Mouse (Mus musculus) T-cell, adult 2 months (primary cell): ENCODE results near the gene Fars2.
"Not testable (repeated sequence)": the region's sequence is repeated elsewhere in the genome, so short reads cannot be mapped to it uniquely, and the experiment has no call there.

ENCODE experiments used
- DNase-seq: peaks from one replicate; pipeline ENCODE4 v3.0.0; 2022; ENCODE audit warnings: low spot score

Fars2 gene

GRCm38 (mm10) chr13:36367712-36368491, 250.7 kb downstream of the Fars2 start:
- no peak for DNase-seq

- no peak for DNase-seq
Observed at GRCm38 (mm10) chr13:36368799-36369198, 251.6 kb downstream of the Fars2 start.

- no peak for DNase-seq
Observed at GRCm38 (mm10) chr13:36369400-36369799, 252.2 kb downstream of the Fars2 start.

DNA sequence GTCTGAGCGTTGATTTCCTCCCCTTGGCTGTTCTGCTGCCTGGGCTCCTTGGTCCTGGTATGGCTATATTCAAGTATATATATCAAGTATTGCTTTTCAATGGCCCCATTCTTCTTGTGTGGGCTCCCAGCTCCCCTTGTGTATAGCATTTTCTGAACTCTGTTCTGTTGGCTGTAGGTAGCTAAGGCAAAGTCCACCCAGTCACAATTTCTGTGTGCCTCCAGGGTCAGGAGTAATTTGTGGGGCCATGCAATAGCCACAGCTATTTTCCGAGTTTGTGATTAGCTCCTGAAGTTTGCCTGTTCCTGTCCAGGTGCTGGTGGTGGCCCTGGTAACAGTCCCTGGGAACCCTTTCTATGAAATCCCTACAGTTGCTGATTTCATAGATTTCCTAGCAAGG, 266.0 kb downstream of the Fars2 start:
- no peak for DNase-seq

- no peak for DNase-seq
Observed at GRCm38 (mm10) chr13:36386074-36386473, 268.9 kb downstream of the Fars2 start.

GRCm38 (mm10) chr13:36391936-36392335, 274.7 kb downstream of the Fars2 start:
- DNase-seq, result no peak

- DNase-seq, result no peak
Observed at GRCm38 (mm10) chr13:36392666-36393065, 275.5 kb downstream of the Fars2 start.

DNA sequence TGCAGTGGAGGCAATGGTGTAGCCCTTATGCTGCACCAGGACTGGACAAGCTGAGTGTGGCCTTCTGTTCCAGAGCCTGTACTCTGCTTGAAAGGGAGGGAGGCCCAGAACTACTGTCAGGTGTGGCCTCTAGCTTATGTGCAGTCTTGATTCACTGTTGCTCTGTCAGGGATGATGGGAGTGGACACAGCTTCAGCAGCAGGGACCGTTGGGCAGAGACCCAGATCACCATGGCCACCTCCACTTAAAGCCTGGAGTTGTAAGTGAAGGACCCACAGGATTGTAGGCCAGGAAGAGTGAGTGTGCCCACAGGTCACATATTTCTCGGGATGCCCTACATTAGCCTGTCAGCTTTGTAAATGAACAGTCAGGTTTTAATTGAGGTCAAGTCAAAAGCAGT, 283.8 kb downstream of the Fars2 start:
- DNase-seq, result no peak

- DNase-seq, result no peak
Observed at GRCm38 (mm10) chr13:36413276-36413675, 296.1 kb downstream of the Fars2 start.

DNA sequence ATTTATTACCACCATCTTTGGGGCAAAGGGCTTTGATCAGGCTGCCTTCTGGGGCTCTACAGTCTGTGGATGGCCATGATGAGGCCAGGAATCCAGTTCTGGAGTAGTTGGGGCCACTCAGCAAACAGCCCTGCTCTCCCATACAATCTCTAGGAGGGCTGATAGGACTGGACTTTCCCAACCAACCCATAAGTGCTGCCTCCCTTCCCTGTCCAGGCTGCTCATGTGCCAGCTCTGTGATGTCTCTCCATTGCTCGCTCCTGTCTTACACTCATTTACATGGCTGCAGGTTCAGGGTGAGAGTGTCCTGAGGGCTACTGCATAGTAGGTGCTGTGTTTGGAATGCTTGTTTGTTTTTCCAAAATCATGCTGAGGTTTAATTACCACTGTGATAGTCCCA, 298.0 kb downstream of the Fars2 start:
- no peak for DNase-seq

DNA sequence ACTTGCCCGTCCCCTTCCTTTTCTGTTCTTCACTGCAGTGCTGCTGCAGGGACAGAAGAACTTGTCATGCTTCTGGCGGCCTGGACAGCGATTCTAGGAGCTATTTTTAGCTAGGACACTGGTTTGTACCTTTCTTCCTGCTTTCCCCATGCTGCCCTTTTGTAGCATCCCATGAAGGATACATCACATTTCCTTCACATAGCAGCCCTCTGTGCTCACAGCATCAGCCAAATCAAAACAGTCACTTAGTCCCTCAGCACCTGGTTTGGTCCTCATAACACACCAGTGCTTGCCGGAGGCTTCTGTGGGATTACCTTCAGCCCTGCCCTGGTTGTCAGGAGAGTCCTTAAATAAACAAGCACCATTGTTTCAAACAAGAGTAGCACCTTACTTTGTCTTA, 299.3 kb downstream of the Fars2 start:
- no peak for DNase-seq

GRCm38 (mm10) chr13:36419357-36419756, 302.1 kb downstream of the Fars2 start:
- DNase-seq, result no peak

DNA sequence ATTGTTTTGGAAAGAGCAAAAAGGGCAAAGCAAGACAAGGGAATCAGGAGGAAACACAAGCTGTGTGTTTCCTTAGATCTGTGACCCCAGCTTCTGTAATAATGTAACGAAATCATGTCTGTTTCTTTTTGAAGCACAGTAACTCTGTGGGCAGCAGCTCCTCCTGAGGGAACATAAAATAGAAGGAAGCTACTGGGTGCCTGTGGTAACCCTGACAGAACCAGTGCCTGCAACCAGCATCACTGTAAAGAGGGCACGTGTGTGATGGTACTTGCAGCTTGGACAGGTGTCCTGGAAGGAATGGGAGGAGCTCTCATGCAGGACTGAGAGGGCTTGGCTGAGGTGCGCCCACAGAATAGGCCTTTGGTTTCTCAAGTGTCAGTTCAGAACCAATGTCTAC, 305.2 kb downstream of the Fars2 start:
- no peak for DNase-seq

DNA sequence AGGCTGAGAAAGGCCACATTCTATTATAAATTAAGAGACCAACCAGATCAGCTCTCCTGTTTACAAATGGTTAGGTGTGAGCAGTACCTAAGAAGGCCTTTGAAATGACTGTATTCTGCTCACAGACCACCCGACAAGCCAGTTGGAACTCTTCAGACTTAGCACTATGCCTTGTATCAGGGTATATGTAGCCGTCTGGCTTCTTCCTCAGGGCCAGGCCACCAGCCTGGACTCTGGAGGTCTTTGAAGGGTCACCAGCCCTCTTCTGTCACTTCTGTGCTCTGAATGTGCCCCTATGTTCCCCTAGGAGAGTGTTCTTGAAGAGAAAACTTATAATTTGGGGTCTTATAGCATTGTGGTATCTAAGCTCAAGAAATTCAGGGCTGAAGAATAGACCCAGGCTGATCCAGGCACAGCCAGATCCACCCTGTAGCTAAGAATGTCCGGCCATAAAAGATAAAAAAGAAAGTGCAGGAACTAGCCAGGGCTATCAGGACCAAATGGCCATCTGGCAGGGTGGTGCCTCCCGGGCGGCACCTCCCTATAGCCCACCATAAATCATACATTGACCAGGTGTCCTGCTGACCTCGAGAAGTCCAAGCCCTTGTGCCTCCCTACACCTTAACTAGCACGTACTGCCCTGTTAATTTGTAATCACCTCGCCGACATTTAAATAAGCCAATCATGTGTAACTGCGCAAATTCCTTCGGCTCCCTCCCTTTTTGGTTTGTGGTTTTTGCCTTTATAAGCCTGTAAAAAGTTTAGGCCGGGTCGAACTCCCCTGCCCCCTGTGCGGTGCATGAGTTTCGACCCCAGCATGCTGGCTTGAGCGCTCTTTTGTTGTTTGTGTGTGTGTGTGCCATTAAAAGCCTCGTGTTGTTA, 308.9 kb downstream of the Fars2 start:
- DNase-seq, result not testable (repeated sequence)

- DNase-seq, result no peak
Observed at GRCm38 (mm10) chr13:36429500-36430189, 312.4 kb downstream of the Fars2 start.

DNA sequence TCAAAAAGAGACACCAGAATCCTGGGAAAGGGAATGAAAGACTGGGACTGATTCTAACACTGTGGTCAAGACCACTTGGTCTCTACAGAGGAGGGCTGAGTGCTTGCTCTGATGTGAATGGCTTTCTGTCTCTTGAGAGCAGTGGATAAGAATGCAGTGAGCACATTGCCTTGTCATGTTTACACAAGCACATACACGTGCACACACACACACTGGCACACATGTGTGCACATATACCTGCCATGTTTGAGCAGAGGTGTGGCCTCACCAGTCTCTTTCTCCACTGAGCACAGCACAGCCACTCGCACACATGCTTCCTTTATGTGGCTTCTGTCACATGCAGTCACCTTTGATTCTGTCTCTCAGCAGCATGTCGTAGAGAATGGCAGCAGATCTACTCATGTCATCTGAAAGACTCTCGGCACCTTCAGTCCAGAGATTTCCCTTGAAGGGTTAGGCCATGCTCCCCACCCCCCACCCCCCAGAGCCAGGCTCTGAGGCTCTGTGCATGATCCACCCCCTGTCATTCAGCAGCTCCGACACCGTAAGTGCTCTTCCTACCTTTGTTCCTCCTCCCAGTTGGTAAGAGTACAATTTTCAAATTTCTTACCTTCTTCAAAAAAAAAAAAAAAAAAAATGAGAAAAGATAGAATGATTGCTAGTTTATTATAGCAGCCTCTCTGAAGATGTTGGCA, 313.4 kb downstream of the Fars2 start:
- DNase-seq, result no peak

DNA sequence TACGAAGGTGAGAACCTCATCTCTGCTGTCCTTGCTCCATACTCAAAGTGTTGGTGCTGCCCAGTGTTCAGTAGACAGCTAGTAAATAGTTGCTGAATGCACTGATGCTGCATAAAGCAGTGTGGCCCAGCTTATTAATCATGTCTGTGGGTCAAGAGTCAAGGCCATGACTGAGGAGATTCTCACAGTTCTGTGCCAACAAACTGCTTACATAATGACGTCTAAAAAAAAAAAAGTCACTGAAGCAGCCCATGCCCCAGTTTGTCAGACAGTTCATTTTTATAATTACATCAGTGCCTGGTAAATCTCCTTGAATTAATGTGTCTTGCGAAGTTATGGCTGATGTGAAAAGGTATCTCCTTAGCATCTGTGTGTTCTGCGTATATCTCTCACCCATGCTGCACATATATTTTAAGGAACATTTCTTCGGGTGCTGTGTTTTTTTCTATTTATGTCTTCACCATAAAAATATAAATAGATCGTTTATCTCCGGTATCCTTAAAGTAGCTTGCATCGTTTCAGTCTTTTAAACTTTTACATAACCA, 314.8 kb downstream of the Fars2 start:
- no peak for DNase-seq

- DNase-seq, result no peak
Observed at GRCm38 (mm10) chr13:36444748-36445423, 327.7 kb downstream of the Fars2 start.

GRCm38 (mm10) chr13:36447947-36448346, 330.7 kb downstream of the Fars2 start:
- no peak for DNase-seq

GRCm38 (mm10) chr13:36448565-36448964, 331.4 kb downstream of the Fars2 start:
- peak; percentile 2 for DNase-seq

GRCm38 (mm10) chr13:36451437-36451836, 334.2 kb downstream of the Fars2 start:
- DNase-seq, result no peak
